Mouse (Mus musculus) heart, adult 2 months (tissue): ENCODE data around the gene Aebp1. TPM values are rescaled to one million over a fixed set of nuclear protein-coding genes. Genes with fewer than 3 reads are reported as not detected.

ENCODE experiments used
- DNase-seq, 2 experiments: peaks; one replicate each; pipeline ENCODE4 v3.0.0; 2021
- H3K27ac ChIP-seq: fragments of 200-600 bp; 2 replicates; pipeline ENCODE4 v1.8.1; 2022
- H3K27me3 ChIP-seq: fragments of 200-500 bp; 2 replicates; pipeline ENCODE4 v1.6.1; 2012; ENCODE audit warnings: mild to moderate bottlenecking, low read length, inconsistent platforms, mixed read lengths; ENCODE audit not compliant: control insufficient read depth, insufficient read depth
- H3K36me3 ChIP-seq: fragments of 200-500 bp; 2 replicates; pipeline ENCODE4 v1.6.1; 2012; ENCODE audit warnings: low read length, inconsistent platforms; ENCODE audit not compliant: control insufficient read depth, insufficient read depth
- H3K4me1 ChIP-seq: fragments of 200-500 bp; 2 replicates; pipeline ENCODE4 v1.6.1; 2011; ENCODE audit warnings: low read length; ENCODE audit not compliant: control insufficient read depth, insufficient read depth
- H3K4me3 ChIP-seq: fragments of 200-600 bp; 2 replicates; pipeline ENCODE4 v1.8.1; 2022
- H3K79me2 ChIP-seq: fragments of 200-500 bp; replicated peaks from 2 replicates; pipeline ENCODE4 v1.6.1; 2012; ENCODE audit warnings: mild to moderate bottlenecking, inconsistent platforms, low read length, moderate library complexity, mixed read lengths; ENCODE audit not compliant: control insufficient read depth, insufficient read depth
- H3K9ac ChIP-seq: fragments of 200-500 bp; 2 replicates; pipeline ENCODE4 v1.6.1; 2012; ENCODE audit warnings: low read depth, mild to moderate bottlenecking, control low read depth, inconsistent platforms, low read length, mixed read lengths
- CTCF ChIP-seq: fragments of 200-600 bp; IDR thresholded peaks from 2 replicates; pipeline ENCODE4 v1.8.1; 2022; ENCODE audit warnings: antibody characterized with exemption, mild to moderate bottlenecking, moderate library complexity
- EP300 ChIP-seq: fragments of 200-500 bp; IDR thresholded peaks from 2 replicates; pipeline ENCODE4 v1.6.1; 2011; ENCODE audit warnings: low read depth, low read length, control low read depth; ENCODE audit not compliant: insufficient read depth
- POLR2A ChIP-seq: fragments of 200-500 bp; IDR thresholded peaks from 2 replicates; pipeline ENCODE4 v1.6.1; 2011; ENCODE audit warnings: mild to moderate bottlenecking, low read depth, low read length, control low read depth; ENCODE audit not compliant: insufficient read depth
- WGBS: fragments of 180-500 bp; shearing (Covaris S2); methylation state at CpG from one replicate; pipeline ENCODE4 v1.1.7; 2018; 5-methylcytosine and 5-hydroxymethylcytosine counted together
- intact Hi-C: fragments of 180-260 bp; cut with DNase I; formaldehyde crosslinking; loops from one replicate; pipeline ENCODE4 v1.15.1; 2025
- polyA plus RNA-seq: library from polyadenylated mRNA; depleted of rRNA; stranded (reverse); fragments of >200 nt; gene quantifications from 2 replicates; pipeline ENCODE4 v1.2.3, GENCODE M21; 2012
- total RNA-seq, 2 experiments: library from RNA; stranded (reverse); gene quantifications; 2 replicates each; pipeline ENCODE4 v1.2.3; 2021

Aebp1 gene
- total and polyA plus RNA-seq, 3 experiments, result 18.6 to 33.3 (median 19.9) TPM

DNA sequence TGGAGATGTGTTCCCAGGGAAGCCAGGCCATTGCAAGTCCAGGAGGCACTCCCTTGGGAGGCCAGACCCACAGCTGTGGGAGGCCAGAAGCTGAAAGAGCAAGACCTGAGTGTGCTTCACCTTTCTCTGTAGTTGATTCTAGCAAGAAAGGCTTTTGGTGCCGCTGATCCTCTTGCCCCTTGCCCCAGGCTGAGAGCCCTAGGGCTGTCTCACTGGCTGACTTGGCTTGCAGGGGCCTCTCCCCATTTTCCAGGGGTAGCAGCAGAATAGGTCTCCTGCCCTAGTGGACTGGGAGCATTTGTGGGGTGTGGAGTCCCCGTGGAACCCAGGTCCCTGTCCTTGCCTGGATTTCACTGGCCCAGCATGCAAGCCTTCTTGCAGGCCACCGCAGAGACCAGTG lies 39.6 kb downstream of the Aebp1 start:
- intact Hi-C loops, result no loop called here
- DNase-seq, result no peak
- Histone ChIP-seq H3K27me3 (0 out of 2 replicates have a peak, but pooled peaks cover 2% of the 10 kb centered on the region), H3K4me1 (no peaks in the 10 kb centered on the region), H3K36me3 (no peaks in the 10 kb centered on the region), H3K9ac (no peak overlapping the region), H3K79me2 (no peaks in the 10 kb centered on the region), H3K27ac (no peak overlapping the region), H3K4me3 (no peak overlapping the region)
- TF ChIP-seq CTCF (no peak), EP300 (no peak), POLR2A (no peak)
- WGBS, result 51% methylated on average over 3 of the region's 3 CpGs

DNA sequence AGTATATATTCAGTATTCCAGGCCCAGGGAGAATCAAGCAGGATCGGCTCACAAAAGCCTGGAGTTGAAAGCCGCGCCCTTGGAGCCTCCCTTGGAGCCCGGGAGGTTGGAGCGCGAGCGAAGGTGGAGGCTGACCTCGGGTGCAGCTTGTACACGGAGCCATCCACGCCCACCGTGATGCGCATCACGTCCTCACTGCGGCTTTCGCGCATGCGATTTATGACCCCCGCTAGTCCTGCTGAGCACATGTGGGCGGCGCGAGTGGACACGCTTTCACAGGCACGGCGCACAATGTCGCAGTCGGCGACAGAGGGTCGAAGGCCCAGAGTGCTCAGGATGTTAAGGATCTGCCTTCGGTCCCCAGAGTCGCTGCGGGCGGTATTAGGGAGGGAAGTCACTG lies 40.2 kb downstream of the Aebp1 start:
- Histone ChIP-seq H3K27me3 (no peaks in the 10 kb centered on the region), H3K36me3 (no peaks in the 10 kb centered on the region), H3K79me2 (no peaks in the 10 kb centered on the region), H3K9ac (0 out of 2 replicates have a peak overlapping the region, but pooled peaks have one; percentile 4), H3K4me1 (no peaks in the 10 kb centered on the region), H3K27ac (no peak overlapping the region), H3K4me3 (no peak overlapping the region)
- peak in 1 of 2 experiments; percentile 35 for DNase-seq
- intact Hi-C loops, result no loop called here
- TF ChIP-seq POLR2A, result no peak
- no peak for TF ChIP-seq EP300
- TF ChIP-seq CTCF, result no peak
- 14% methylated on average over 32 of the region's 32 CpGs for WGBS

DNA sequence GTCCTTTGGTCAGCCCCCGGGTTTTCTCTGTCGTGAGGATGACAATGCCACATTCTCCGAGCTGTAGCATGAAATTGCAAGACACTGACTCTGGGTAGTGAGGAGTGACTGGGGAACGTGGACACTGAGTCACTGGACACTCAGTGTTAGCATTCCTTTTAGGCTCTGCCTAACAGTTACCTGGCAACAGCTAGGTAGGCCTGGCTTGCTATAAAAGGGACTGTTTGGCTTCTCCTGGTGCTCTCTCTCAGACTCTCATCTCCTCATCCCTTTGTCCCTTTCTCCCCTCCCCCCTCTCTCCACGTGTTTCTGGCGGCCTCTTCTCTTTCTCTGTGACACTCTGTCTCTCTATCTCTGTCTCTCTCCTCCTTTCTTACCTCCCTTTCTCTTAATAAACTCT lies 40.6 kb downstream of the Aebp1 start:
- no peaks in the 10 kb centered on the region for H3K4me1 ChIP-seq
- no peak overlapping the region for H3K9ac ChIP-seq
- no peaks in the 10 kb centered on the region for H3K27me3 ChIP-seq
- no peak for TF ChIP-seq EP300
- H3K4me3 ChIP-seq, result no peak overlapping the region
- intact Hi-C loops, result no loop called here
- H3K27ac ChIP-seq, result no peak overlapping the region
- WGBS, result 34% methylated on average over 6 of the region's 6 CpGs
- DNase-seq, result no peak
- H3K36me3 ChIP-seq, result no peaks in the 10 kb centered on the region
- H3K79me2 ChIP-seq, result no peaks in the 10 kb centered on the region

DNA sequence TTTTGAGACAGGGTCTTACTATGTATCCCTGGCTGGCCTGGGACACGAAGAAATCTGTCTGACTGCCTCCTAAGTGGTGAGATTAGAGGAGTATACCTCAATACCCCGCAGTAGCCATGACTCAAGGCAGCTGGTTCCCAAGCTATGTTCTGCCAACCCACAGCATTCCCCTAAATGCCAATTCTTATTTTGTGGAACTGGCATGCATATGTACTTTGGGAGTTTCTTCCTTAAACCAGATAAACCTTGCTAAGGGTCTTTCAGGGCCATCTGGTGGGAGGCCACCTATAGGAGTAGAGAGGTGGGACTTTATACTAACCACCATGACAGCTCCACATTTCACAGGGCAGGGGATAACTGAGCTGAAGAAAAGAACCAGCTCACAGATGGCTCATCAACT lies 42.1 kb downstream of the Aebp1 start:
- DNase-seq, result no peak
- H3K79me2 ChIP-seq, result no peaks in the 10 kb centered on the region
- no peak overlapping the region for H3K9ac ChIP-seq
- no peak overlapping the region for H3K4me3 ChIP-seq
- no peaks in the 10 kb centered on the region for H3K27me3 ChIP-seq
- no peaks in the 10 kb centered on the region for H3K4me1 ChIP-seq
- no peaks in the 10 kb centered on the region for H3K36me3 ChIP-seq
- H3K27ac ChIP-seq, result no peak overlapping the region
- WGBS, result 81% methylated on average over 2 of the region's 2 CpGs
- intact Hi-C loops, result no loop called here
- TF ChIP-seq EP300, result no peak
- TF ChIP-seq CTCF, result no peak
- no peak for TF ChIP-seq POLR2A

DNA sequence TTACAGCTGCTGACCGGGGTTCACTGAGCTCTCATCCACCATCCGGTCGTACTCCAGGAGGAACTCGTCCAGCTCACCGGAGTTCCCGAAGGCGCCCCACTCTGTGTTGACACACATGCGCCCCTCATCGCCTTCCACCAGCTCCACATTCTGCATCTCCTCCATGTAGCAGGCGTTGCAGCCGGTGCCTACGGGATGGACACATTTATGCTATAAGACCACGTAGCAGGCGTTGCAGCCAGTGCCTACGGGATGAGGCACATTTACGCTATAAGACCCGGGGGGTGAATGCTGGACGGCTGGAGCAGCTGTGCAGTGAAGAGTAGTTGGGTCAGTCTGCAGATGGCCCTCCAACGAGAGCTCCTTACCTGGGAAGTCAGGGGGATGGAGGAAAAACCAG lies 42.6 kb downstream of the Aebp1 start:
- WGBS, result 90% methylated on average over 19 of the region's 19 CpGs
- no peaks in the 10 kb centered on the region for H3K4me1 ChIP-seq
- no peaks in the 10 kb centered on the region for H3K27me3 ChIP-seq
- no peak for DNase-seq
- no peak overlapping the region for H3K9ac ChIP-seq
- no peaks in the 10 kb centered on the region for H3K79me2 ChIP-seq
- H3K27ac ChIP-seq, result no peak overlapping the region
- intact Hi-C loops, result no loop called here
- H3K4me3 ChIP-seq, result no peak overlapping the region
- no peak for TF ChIP-seq EP300
- H3K36me3 ChIP-seq, result no peaks in the 10 kb centered on the region

DNA sequence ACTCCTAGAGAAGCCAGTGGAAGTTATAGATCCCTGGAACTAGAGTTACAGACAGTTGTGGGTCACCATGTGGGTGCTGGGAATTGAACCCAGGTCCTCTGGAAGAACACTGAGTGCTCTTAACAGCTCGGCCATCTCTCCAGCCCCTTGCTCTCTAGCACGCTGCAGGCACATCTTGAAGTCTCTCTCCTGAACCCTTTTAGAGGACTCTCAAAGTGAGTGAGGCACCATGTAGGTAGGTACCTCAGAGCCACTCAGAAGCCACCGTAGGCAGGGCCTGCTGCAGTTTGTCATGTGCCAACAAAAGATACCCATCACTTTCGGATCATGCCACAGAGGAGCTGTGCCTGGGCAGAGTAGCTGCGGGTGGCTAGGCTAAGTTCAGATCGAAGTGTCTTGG lies 43.1 kb downstream of the Aebp1 start:
- no peaks in the 10 kb centered on the region for H3K36me3 ChIP-seq
- intact Hi-C loops, result no loop called here
- H3K79me2 ChIP-seq, result no peaks in the 10 kb centered on the region
- H3K9ac ChIP-seq, result no peak overlapping the region
- no peaks in the 10 kb centered on the region for H3K4me1 ChIP-seq
- no peak overlapping the region for H3K4me3 ChIP-seq
- TF ChIP-seq CTCF (no peak), POLR2A (no peak)
- no peaks in the 10 kb centered on the region for H3K27me3 ChIP-seq
- no peak for DNase-seq
- 88% methylated on average over 6 of the region's 6 CpGs for WGBS
- no peak overlapping the region for H3K27ac ChIP-seq
